Mouse (Mus musculus) testis, adult 2 months (tissue): ENCODE results near the gene Cubn.

Experiments used
- CTCF ChIP-seq: fragments of 200-500 bp; IDR thresholded peaks from 2 replicates; pipeline ENCODE4 v1.5.1; 2012; ENCODE audit warnings: low read depth, mild to moderate bottlenecking, inconsistent platforms, low read length, moderate library complexity; ENCODE audit not compliant: control insufficient read depth, insufficient read depth, insufficient replicate concordance
- POLR2A ChIP-seq: fragments of 200-500 bp; IDR thresholded peaks from 2 replicates; pipeline ENCODE4 v1.6.1; 2012; ENCODE audit warnings: low read depth, mild to moderate bottlenecking, inconsistent platforms, low read length, moderate library complexity; ENCODE audit not compliant: control insufficient read depth

GRCm38 (mm10) chr2:13484566-13484965, 7.0 kb downstream of the Cubn start:
- no peak for TF ChIP-seq CTCF
- no peak for TF ChIP-seq POLR2A
